28 mouse cellular contexts compared by ENCODE assay signal in genomic region chr13:3886663-3887062, GRCm38 (mm10). TPM values are rescaled to one million over a fixed set of nuclear protein-coding genes. Genes with fewer than 3 reads are reported as not detected.
"Had no signal": no experiment of that assay in that cellular context is flagged by ENCODE, and none has a peak within 500 bp of the region (broad histone marks: within the 10 kb centered on the region; RNA-seq: fewer than 3 reads in every experiment).

No protein-coding gene starts in this region.

- H3K4me2 ChIP-seq: limb, embryonic 13.5 days; liver, embryonic 12.5 days; liver, embryonic 15.5 days; lung, embryonic 15.5 days; midbrain, embryonic 13.5 days; neural tube, embryonic 13.5 days; stomach, embryonic 15.5 days had no signal

- H3K27me3 ChIP-seq: limb, embryonic 13.5 days; liver, embryonic 12.5 days; liver, embryonic 15.5 days; lung, embryonic 15.5 days; megakaryocyte, embryonic 14.5 days; midbrain, embryonic 13.5 days; neural tube, embryonic 13.5 days; stomach, embryonic 15.5 days had no signal

- ATAC-seq: liver, embryonic 12.5 days; midbrain, embryonic 13.5 days had no signal

- H3K9me3 ChIP-seq: limb, embryonic 10.5 days; limb, embryonic 13.5 days; liver, embryonic 12.5 days; liver, embryonic 15.5 days; lung, embryonic 15.5 days; megakaryocyte, embryonic 14.5 days; midbrain, embryonic 10.5 days; midbrain, embryonic 13.5 days; neural tube, embryonic 13.5 days; stomach, embryonic 15.5 days had no signal

- H3K9ac ChIP-seq: limb, embryonic 13.5 days; liver, embryonic 12.5 days; liver, embryonic 15.5 days; lung, embryonic 15.5 days; midbrain, embryonic 13.5 days; neural tube, embryonic 13.5 days; stomach, embryonic 15.5 days had no signal

- H3K4me3 ChIP-seq: limb, embryonic 10.5 days; limb, embryonic 13.5 days; liver, embryonic 12.5 days; liver, embryonic 15.5 days; lung, embryonic 15.5 days; megakaryocyte, embryonic 14.5 days; midbrain, embryonic 10.5 days; midbrain, embryonic 13.5 days; neural tube, embryonic 13.5 days; stomach, embryonic 15.5 days had no signal

- DNase-seq: kidney, adult 9 months; kidney, postnatal 14 days; kidney, postnatal 4 days; liver; lung, adult 18-20 months; lung, postnatal 10 days; lung, postnatal 36 days; retina, postnatal 1 day; right cerebral cortex, postnatal 25 days; spleen, adult 18-20 months; thymus, postnatal 25 days had no signal

- H3K4me1 ChIP-seq: midbrain, embryonic 13.5 days; neural tube, embryonic 13.5 days; stomach, embryonic 15.5 days had no signal

- H3K27ac ChIP-seq: limb, embryonic 10.5 days; limb, embryonic 13.5 days; liver, embryonic 12.5 days; liver, embryonic 15.5 days; lung, embryonic 15.5 days; midbrain, embryonic 10.5 days; midbrain, embryonic 13.5 days; neural tube, embryonic 13.5 days; stomach, embryonic 15.5 days had no signal

RNA-seq across cellular contexts. Expression of gene Tubal3, which starts 31.4 kb away (rescaled TPM):
- total RNA-seq: layer of hippocampus, adult 18-20 months; layer of hippocampus, postnatal 14 days; left cerebral cortex, adult 8-10 months; left cerebral cortex, postnatal 25 days; neutrophil, adult 5-6 weeks had no signal
- polyA plus RNA-seq: kidney, embryonic 16.5 days; limb, embryonic 10.5 days; limb, embryonic 13.5 days; liver, embryonic 12.5 days; liver, embryonic 15.5 days; lung, embryonic 15.5 days; midbrain, embryonic 10.5 days; midbrain, embryonic 13.5 days; neural tube, embryonic 13.5 days; thymus, postnatal 0 days had no signal

RNA-seq across cellular contexts. Expression of gene Calm5, which starts 32.7 kb away (rescaled TPM):
- total RNA-seq: layer of hippocampus, adult 18-20 months; layer of hippocampus, postnatal 14 days; left cerebral cortex, adult 8-10 months; left cerebral cortex, postnatal 25 days; neutrophil, adult 5-6 weeks had no signal
- polyA plus RNA-seq: kidney, embryonic 16.5 days; limb, embryonic 10.5 days; limb, embryonic 13.5 days; liver, embryonic 12.5 days; liver, embryonic 15.5 days; lung, embryonic 15.5 days; midbrain, embryonic 10.5 days; midbrain, embryonic 13.5 days; neural tube, embryonic 13.5 days; stomach, embryonic 15.5 days had no signal

RNA-seq across cellular contexts. Expression of gene Calm4, which starts 49.1 kb away (rescaled TPM):
- total RNA-seq: layer of hippocampus, adult 18-20 months; layer of hippocampus, postnatal 14 days; left cerebral cortex, adult 8-10 months; left cerebral cortex, postnatal 25 days; neutrophil, adult 5-6 weeks had no signal
- polyA plus RNA-seq: kidney, embryonic 16.5 days; limb, embryonic 10.5 days; limb, embryonic 13.5 days; liver, embryonic 12.5 days; liver, embryonic 15.5 days; lung, embryonic 15.5 days; midbrain, embryonic 10.5 days; midbrain, embryonic 13.5 days; neural tube, embryonic 13.5 days had no signal

RNA-seq across cellular contexts. Expression of gene Ucn3, which starts 58.5 kb away (rescaled TPM):
- total RNA-seq: layer of hippocampus, adult 18-20 months; layer of hippocampus, postnatal 14 days; neutrophil, adult 5-6 weeks had no signal
- polyA plus RNA-seq: kidney, embryonic 16.5 days; liver, embryonic 12.5 days; liver, embryonic 15.5 days; lung, embryonic 15.5 days; midbrain, embryonic 10.5 days; midbrain, embryonic 13.5 days; neural tube, embryonic 13.5 days; stomach, embryonic 15.5 days had no signal
